Mouse (Mus musculus) ovary, adult 18-20 months (tissue): ENCODE measurements at regions not wholly inside any gene's neighbourhood (a gene's known extent, or its start where the extent isn't known, plus 50 kb on each side); places are given as distances from the start of the nearest gene placed in this dataset.

Experiments used
- DNase-seq: peaks from one replicate; pipeline ENCODE4 v3.0.0; 2022; ENCODE audit warnings: low spot score, mixed read lengths

GRCm38 (mm10) chr10:111826033-111826754, 146.3 kb upstream of the Krr1 start:
- no peak for DNase-seq

- DNase-seq, result no peak
Measured at GRCm38 (mm10) chr10:111827246-111827645, 145.2 kb upstream of the Krr1 start.

GRCm38 (mm10) chr10:111827930-111828329, 144.5 kb upstream of the Krr1 start:
- no peak for DNase-seq

- DNase-seq, result no peak
Measured at GRCm38 (mm10) chr10:111828610-111829009, 143.9 kb upstream of the Krr1 start.

GRCm38 (mm10) chr10:111829291-111829690, 143.2 kb upstream of the Krr1 start:
- DNase-seq, result no peak

GRCm38 (mm10) chr10:111831105-111831504, 141.4 kb upstream of the Krr1 start:
- no peak for DNase-seq

GRCm38 (mm10) chr10:111833611-111834010, 138.9 kb upstream of the Krr1 start:
- DNase-seq, result no peak

GRCm38 (mm10) chr10:111834280-111834679, 138.2 kb upstream of the Krr1 start:
- no peak for DNase-seq

GRCm38 (mm10) chr10:111834925-111835823, 137.3 kb upstream of the Krr1 start:
- DNase-seq, result no peak

- no peak for DNase-seq
Measured at GRCm38 (mm10) chr10:111836191-111836590, 136.3 kb upstream of the Krr1 start.

GRCm38 (mm10) chr10:111836802-111837201, 135.7 kb upstream of the Krr1 start:
- no peak for DNase-seq

- no peak for DNase-seq
Measured at GRCm38 (mm10) chr10:111842321-111842775, 130.1 kb upstream of the Krr1 start.

- no peak for DNase-seq
Measured at GRCm38 (mm10) chr10:111842896-111843295, 129.6 kb upstream of the Krr1 start.

- DNase-seq, result no peak
Measured at GRCm38 (mm10) chr10:111843301-111843700, 129.2 kb upstream of the Krr1 start.

GRCm38 (mm10) chr10:111844144-111844543, 128.3 kb upstream of the Krr1 start:
- no peak for DNase-seq

- no peak for DNase-seq
Measured at GRCm38 (mm10) chr10:111845946-111846345, 126.5 kb upstream of the Krr1 start.

GRCm38 (mm10) chr10:111854254-111854653, 118.2 kb upstream of the Krr1 start:
- DNase-seq, result no peak

GRCm38 (mm10) chr10:111855496-111855895, 117.0 kb upstream of the Krr1 start:
- no peak for DNase-seq

GRCm38 (mm10) chr10:111858403-111858802, 114.1 kb upstream of the Krr1 start:
- no peak for DNase-seq

GRCm38 (mm10) chr10:111865286-111865830, 107.1 kb upstream of the Krr1 start:
- DNase-seq, result no peak

- no peak for DNase-seq
Measured at GRCm38 (mm10) chr10:111867102-111867501, 105.4 kb upstream of the Krr1 start.

GRCm38 (mm10) chr10:111867538-111867937, 104.9 kb upstream of the Krr1 start:
- DNase-seq, result no peak

GRCm38 (mm10) chr10:111880354-111880753, 92.1 kb upstream of the Krr1 start:
- DNase-seq, result no peak
